9 mouse cellular contexts compared by ENCODE assay signal in genomic region chr4:57772851-57773510, GRCm38 (mm10). TPM values are rescaled to one million over a fixed set of nuclear protein-coding genes. Genes with fewer than 3 reads are reported as not detected.
DNase-seq lines count a peak whose midpoint lies in the region; ATAC-seq and TF ChIP-seq lines count a peak whose summit lies in the region.
"Had no signal": no experiment of that assay in that cellular context is flagged by ENCODE, and none has a peak within 500 bp of the region (broad histone marks: within the 10 kb centered on the region; RNA-seq: fewer than 3 reads in every experiment).

No protein-coding gene starts in this region.

- peaks cover 12% of the 10 kb centered on the region for H3K4me1 ChIP-seq in heart, embryonic 11.5 days (ENCODE audit: control insufficient read depth, insufficient read depth, low read length)
- 0 out of 2 replicates have a peak, but pooled peaks cover 2% of the 10 kb centered on the region for H3K4me1 ChIP-seq in liver, adult 2 months (ENCODE audit: control insufficient read depth, insufficient read depth, low read length)
- no peaks in the 10 kb centered on the region for H3K4me1 ChIP-seq in forebrain, embryonic 11.5 days (replicated peaks; ENCODE audit: control insufficient read depth, insufficient read depth, low read length)
- H3K4me1 ChIP-seq in hindbrain, embryonic 10.5 days (replicated peaks): peaks cover 25% of the 10 kb centered on the region; the same call in 1 of the 2 replicates

- H3K4me2 ChIP-seq in heart, embryonic 11.5 days: peak overlapping the region; percentile 20
- no peak overlapping the region for H3K4me2 ChIP-seq in forebrain, embryonic 11.5 days (ENCODE audit: low read depth, low read length, severe bottlenecking)

- no peak for TF ChIP-seq POLR2A in liver, adult 2 months (IDR thresholded peaks at IDR 0.05; ENCODE audit: extremely low read depth, insufficient read depth, low read length)

- no peak overlapping the region for H3K9ac ChIP-seq in heart, embryonic 11.5 days (ENCODE audit: low read depth, low read length)
- H3K9ac ChIP-seq in liver, adult 2 months (ENCODE audit: low read depth, low read length): no peak overlapping the region
- H3K9ac ChIP-seq in forebrain, embryonic 11.5 days (ENCODE audit: low read length): no peak overlapping the region

- no peak for TF ChIP-seq CTCF in liver, adult 2 months (IDR thresholded peaks at IDR 0.05; ENCODE audit: low read depth, low read length)
- no peak for TF ChIP-seq CTCF in layer of hippocampus, adult 2 months (conservative IDR thresholded peaks at IDR 0.05)

- ATAC-seq in heart, embryonic 11.5 days (replicated peaks; ENCODE audit: insufficient number of reproducible peaks, low FRiP score, low TSS enrichment): no peak
- no peak for ATAC-seq in forebrain, embryonic 11.5 days (replicated peaks; ENCODE audit: low FRiP score)

- H3K4me3 ChIP-seq in heart, embryonic 11.5 days (ENCODE audit: low read depth, low read length): no peak overlapping the region
- H3K4me3 ChIP-seq in liver, adult 2 months (ENCODE audit: insufficient read depth, low read depth, low read length): no peak overlapping the region
- no peak overlapping the region for H3K4me3 ChIP-seq in layer of hippocampus, adult 2 months
- H3K4me3 ChIP-seq in forebrain, embryonic 11.5 days (ENCODE audit: low read depth, low read length): no peak overlapping the region
- no peak overlapping the region for H3K4me3 ChIP-seq in hindbrain, embryonic 10.5 days

- H3K9me3 ChIP-seq in heart, embryonic 11.5 days (replicated peaks; ENCODE audit: control insufficient read depth, low read length): no peaks in the 10 kb centered on the region
- H3K9me3 ChIP-seq in forebrain, embryonic 11.5 days (ENCODE audit: control insufficient read depth, low read length): no peaks in the 10 kb centered on the region
- no peaks in the 10 kb centered on the region for H3K9me3 ChIP-seq in hindbrain, embryonic 10.5 days

- H3K27ac ChIP-seq in heart, embryonic 11.5 days (ENCODE audit: low read depth, low read length): peak overlapping the region; percentile 73
- no peak overlapping the region for H3K27ac ChIP-seq in liver, adult 2 months (replicated peaks; ENCODE audit: insufficient read depth, low read depth, low read length)
- no peak overlapping the region for H3K27ac ChIP-seq in layer of hippocampus, adult 2 months
- no peak overlapping the region for H3K27ac ChIP-seq in forebrain, embryonic 11.5 days (ENCODE audit: low read depth, low read length)
- no peak overlapping the region for H3K27ac ChIP-seq in hindbrain, embryonic 10.5 days

- no peaks in the 10 kb centered on the region; the same call in 1 of the 2 replicates for H3K79me2 ChIP-seq in liver, adult 2 months (ENCODE audit: control insufficient read depth, insufficient read depth, low read length)

- peak; percentile 43 for DNase-seq in urinary bladder, postnatal 25 days (ENCODE audit: low spot score)
- no peak for DNase-seq in urinary bladder, adult 2 months (ENCODE audit: low spot score)
- DNase-seq in liver, adult 2 months (ENCODE audit: extremely low read depth, low read depth, low spot score): peak; percentile 63
- DNase-seq in layer of hippocampus, adult 2 months (ENCODE audit: low spot score in 2 of 2): no peak
- DNase-seq in forebrain, embryonic 11.5 days (ENCODE audit: low spot score): no peak
- DNase-seq in hindbrain, embryonic 10.5 days (ENCODE audit: low spot score): no peak
- DNase-seq: gastrocnemius, postnatal 10 days; midbrain, embryonic 14.5 days had no signal

- whole genome bisulfite sequencing in heart, embryonic 11.5 days (ENCODE audit: insufficient replicate concordance): 12% methylated on average over 11 of the region's 11 CpGs
- 32% methylated on average over 11 of the region's 11 CpGs for WGBS in liver, adult 2 months
- 69% methylated on average over 11 of the region's 11 CpGs for WGBS in forebrain, embryonic 11.5 days
- 56% methylated on average over 11 of the region's 11 CpGs for WGBS in hindbrain, embryonic 10.5 days

- no peaks in the 10 kb centered on the region for H3K27me3 ChIP-seq in heart, embryonic 11.5 days (ENCODE audit: control insufficient read depth, insufficient read depth, low read length)
- no peaks in the 10 kb centered on the region for H3K27me3 ChIP-seq in liver, adult 2 months (ENCODE audit: control insufficient read depth, insufficient read depth, low read length)
- no peaks in the 10 kb centered on the region for H3K27me3 ChIP-seq in forebrain, embryonic 11.5 days (ENCODE audit: control insufficient read depth, insufficient read depth, low read length)
- H3K27me3 ChIP-seq in hindbrain, embryonic 10.5 days (ENCODE audit: insufficient read depth, poor library complexity, severe bottlenecking): no peaks in the 10 kb centered on the region

- no peaks in the 10 kb centered on the region for H3K36me3 ChIP-seq in heart, embryonic 11.5 days (ENCODE audit: control insufficient read depth, insufficient read depth, low read length)
- H3K36me3 ChIP-seq in liver, adult 2 months (ENCODE audit: control insufficient read depth, insufficient read depth, low read length): no peaks in the 10 kb centered on the region
- H3K36me3 ChIP-seq in forebrain, embryonic 11.5 days (ENCODE audit: control insufficient read depth, insufficient read depth, low read length): no peaks in the 10 kb centered on the region
- H3K36me3 ChIP-seq in hindbrain, embryonic 10.5 days: no peaks in the 10 kb centered on the region

RNA-seq across cellular contexts. Expression of gene Akap2, which starts 55.5 kb away (rescaled TPM):
- 37.8 and 49.2 TPM in 2 replicates for polyA plus RNA-seq in urinary bladder, adult 2 months (2012; rRNA removed)
- 43.4 and 45.9 TPM in 2 replicates for polyA plus RNA-seq in heart, embryonic 11.5 days (2014; fragmentation: Nextera tagmentation; extraction: Ambion mirVana)
- 6.5 and 7.5 TPM in 2 replicates for total RNA-seq in liver, adult 2 months (2014; rRNA removed)
- 4.2 and 6.3 TPM in 2 replicates for polyA plus RNA-seq in liver, adult 2 months (2012; rRNA removed)
- 10 to 100 TPM; 46.8 to 52.0 TPM for total RNA-seq in layer of hippocampus, adult 2 months (2021)
- 15.5 and 16.9 TPM in 2 replicates for polyA plus RNA-seq in forebrain, embryonic 11.5 days (2014; fragmentation: Nextera tagmentation; extraction: Ambion mirVana)
- 30.2 and 31.8 TPM in 2 replicates for polyA plus RNA-seq in hindbrain, embryonic 10.5 days (2016; fragmentation: Nextera tagmentation; extraction: Ambion mirVana)

Comparison
In these comparisons a context has a peak if more than half of its experiments do, and no peak if none do; other contexts are left out.
1. DNase-seq: peak in urinary bladder, postnatal 25 days (single experiment) and liver, adult 2 months (single experiment); none in urinary bladder, adult 2 months (single experiment), layer of hippocampus, adult 2 months (0 of 2), forebrain, embryonic 11.5 days (single experiment) and hindbrain, embryonic 10.5 days (single experiment).